Mouse (Mus musculus): Measurements from ENCODE around the gene Cmc2. TPM values are rescaled to one million over a fixed set of nuclear protein-coding genes. Genes with fewer than 3 reads are reported as not detected.

Gene Cmc2
- polyA plus RNA-seq (2012; rRNA removed), result 24.7 and 24.8 TPM in 2 replicates

GRCm38 (mm10) chr8:116921337-116922059, at the start of gene Cmc2, which contains the start of gene Cenpn:
Cmc2 (minus strand) TSS chr8:116921455.
Cenpn (plus strand) TSS chr8:116921730.

GRCm38 (mm10) chr8:116943161-116943554, 21.9 kb upstream of the Cmc2 start, which contains the start of gene Atmin:
Atmin (plus strand) TSS chr8:116943393.

Other genes with a start within 250 kb of the Cmc2 start
- 0.62 and 0.67 TPM in 2 replicates for gene Cdyl2, start 188.5 kb downstream of the Cmc2 start, polyA plus RNA-seq (2012; rRNA removed)
- 21.7 and 23.7 TPM in 2 replicates for gene Cenpn, start 275 bp upstream of the Cmc2 start, polyA plus RNA-seq (2012; rRNA removed)
- 2.8 and 3.3 TPM in 2 replicates for gene Atmin, start 21.9 kb upstream of the Cmc2 start, polyA plus RNA-seq (2012; rRNA removed)
- 0.25 and 0.29 TPM in 2 replicates for gene 1700030J22Rik, start 57.5 kb upstream of the Cmc2 start, polyA plus RNA-seq (2012; rRNA removed)
- 43.2 and 47.7 TPM in 2 replicates for gene Gcsh, start 72.1 kb upstream of the Cmc2 start, polyA plus RNA-seq (2012; rRNA removed)
- gene Pkd1l2, start 161.0 kb upstream of the Cmc2 start, polyA plus RNA-seq (2012; rRNA removed), result 0.01 TPM in 2 replicates
- 4.6 and 5.5 TPM in 2 replicates for gene Bco1, start 174.4 kb upstream of the Cmc2 start, polyA plus RNA-seq (2012; rRNA removed)
- gene Gan, start 236.7 kb upstream of the Cmc2 start, polyA plus RNA-seq (2012; rRNA removed), result 1.6 and 1.9 TPM in 2 replicates

All from liver, embryonic 14 days (tissue).